Mouse (Mus musculus): ENCODE measurements around the gene Olfr1513.

DNA sequence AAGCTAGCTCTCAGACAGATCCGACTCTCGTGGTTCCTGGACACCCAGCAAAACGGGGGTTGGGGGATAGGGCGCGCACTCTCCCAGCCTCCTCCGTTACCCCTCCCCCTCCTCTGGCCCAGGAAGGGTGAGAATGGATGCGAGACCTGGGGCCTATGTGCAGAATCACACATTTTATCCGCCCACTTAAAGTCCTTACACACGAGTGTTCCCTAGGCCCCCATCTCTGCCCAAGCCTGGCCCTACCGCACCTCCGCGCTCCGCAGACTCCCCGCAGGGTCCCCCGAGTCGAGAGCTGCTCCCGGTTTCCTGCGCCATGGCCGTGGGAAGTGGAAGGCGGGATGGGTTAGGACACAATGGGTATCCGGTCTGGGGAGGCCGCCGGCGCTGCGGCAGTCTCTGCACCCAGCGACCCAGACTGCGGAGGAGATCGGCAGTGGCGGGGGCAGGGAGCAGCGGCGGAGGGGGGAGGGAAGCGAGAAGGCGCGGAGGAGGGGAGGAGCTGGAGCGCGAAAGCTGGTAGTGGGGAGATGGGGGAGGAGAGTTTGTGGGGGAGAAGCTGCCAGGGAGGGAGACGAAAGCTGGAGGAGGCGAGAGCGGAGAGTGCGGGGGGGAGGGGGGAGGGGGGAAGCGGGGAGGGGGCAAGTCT lies 40.3 kb downstream of the Olfr1513 start:
- no peak for TF ChIP-seq GATA1 (IDR thresholded peaks at IDR 0.05; ENCODE audit: borderline replicate concordance, low read length)
- no peak for TF ChIP-seq FLI1 (IDR thresholded peaks at IDR 0.05; ENCODE audit: low read length)

Measured in megakaryocyte, embryonic 14.5 days (primary cell).